Mouse (Mus musculus): Measurements from ENCODE around the gene Caprin1. TPM values are rescaled to one million over a fixed set of nuclear protein-coding genes. Genes with fewer than 3 reads are reported as not detected.

The Caprin1 gene
- polyA plus RNA-seq, 1 experiment, result 81.6 TPM

DNA sequence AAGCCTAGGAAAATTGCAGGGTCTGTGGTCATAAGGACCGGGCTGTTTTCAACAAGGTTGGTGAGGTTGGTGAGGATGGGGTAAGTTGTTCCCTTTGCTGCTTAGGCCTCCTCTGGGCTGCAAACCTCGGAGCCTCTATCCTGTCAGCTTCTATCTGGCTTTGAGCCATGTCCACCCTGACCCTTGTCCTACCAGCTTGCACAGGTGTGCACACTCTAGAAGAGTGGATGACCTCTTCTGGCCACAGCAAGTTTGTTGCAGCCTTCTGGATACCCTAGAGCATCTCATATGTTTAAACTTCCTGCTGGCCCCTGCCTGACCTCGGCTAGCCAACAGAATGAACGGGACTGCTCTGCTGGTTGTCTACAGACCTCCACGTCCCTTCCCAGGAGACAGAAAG lies 35.5 kb upstream of the Caprin1 start:
- TF ChIP-seq CTCF (IDR thresholded peaks at IDR 0.05; ENCODE audit: insufficient read depth, low read length) (no peak), POLR2A (IDR thresholded peaks at IDR 0.05; ENCODE audit: borderline replicate concordance, extremely low read depth, low read depth, low read length) (no peak)
- Histone ChIP-seq H3K4me3 (replicated peaks; ENCODE audit: extremely low read depth, low read depth, low read length) (no peak overlapping the region), H3K4me1 (ENCODE audit: control insufficient read depth, insufficient read depth, low read length) (no peaks in the 10 kb centered on the region)
- no peak for DNase-seq
- WGBS, result 40% methylated on average over 5 of the region's 5 CpGs

GRCm38 (mm10) chr2:103828900-103829299 lies 31.5 kb upstream of the Caprin1 start:
- Histone ChIP-seq H3K4me3 (replicated peaks; ENCODE audit: extremely low read depth, low read depth, low read length) (no peak overlapping the region), H3K4me1 (ENCODE audit: control insufficient read depth, insufficient read depth, low read length) (no peaks in the 10 kb centered on the region)
- no peak for TF ChIP-seq POLR2A (IDR thresholded peaks at IDR 0.05; ENCODE audit: borderline replicate concordance, extremely low read depth, low read depth, low read length)
- TF ChIP-seq CTCF (IDR thresholded peaks at IDR 0.05; ENCODE audit: insufficient read depth, low read length), result no peak
- DNase-seq, result no peak

DNA sequence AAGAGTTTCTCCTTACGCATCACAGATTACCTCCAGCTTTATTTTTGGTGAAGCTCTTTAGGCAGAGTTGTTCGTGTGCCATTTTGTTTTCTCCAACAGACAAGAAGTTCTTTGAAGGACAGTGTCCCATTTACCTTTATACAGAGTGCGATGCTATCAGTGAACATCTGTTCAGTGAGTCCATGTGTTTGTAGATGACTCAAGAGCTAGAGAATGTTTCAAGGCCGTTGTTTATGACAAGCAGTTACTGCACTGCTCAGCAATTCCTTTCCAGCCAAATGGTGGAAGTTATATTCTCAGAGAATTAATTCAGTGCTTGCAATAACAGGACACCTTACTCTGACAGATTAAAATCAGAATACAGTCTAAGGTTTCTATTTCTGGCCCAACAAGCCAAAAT lies 27.5 kb upstream of the Caprin1 start:
- H3K4me1 ChIP-seq (ENCODE audit: control insufficient read depth, insufficient read depth, low read length), result no peaks in the 10 kb centered on the region
- WGBS, result 65% methylated on average over 4 of the region's 4 CpGs

DNA sequence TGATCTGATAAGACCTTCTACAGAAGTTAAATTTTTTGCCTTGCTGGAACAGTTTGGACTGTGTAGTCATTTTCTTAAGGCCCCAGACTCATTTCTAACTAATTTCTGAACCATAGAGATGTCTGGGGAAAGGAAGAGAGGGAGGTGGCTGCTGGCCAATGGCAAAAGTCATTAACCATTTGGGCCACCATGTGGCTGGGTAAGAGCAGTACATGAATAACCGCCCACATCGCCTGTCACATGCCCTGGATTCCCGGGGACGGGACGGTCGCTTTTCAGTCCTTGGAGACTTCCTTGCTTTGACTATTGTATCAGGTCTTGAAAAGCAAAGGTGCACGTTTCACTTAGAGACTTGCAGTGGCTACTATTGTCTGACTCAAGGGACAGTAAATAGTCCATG lies 25.1 kb upstream of the Caprin1 start:
- TF ChIP-seq POLR2A (IDR thresholded peaks at IDR 0.05; ENCODE audit: borderline replicate concordance, extremely low read depth, low read depth, low read length), result no peak
- TF ChIP-seq CTCF (IDR thresholded peaks at IDR 0.05; ENCODE audit: insufficient read depth, low read length), result no peak
- WGBS, result 63% methylated on average over 7 of the region's 7 CpGs
- Histone ChIP-seq H3K4me3 (replicated peaks; ENCODE audit: extremely low read depth, low read depth, low read length) (no peak overlapping the region), H3K4me1 (ENCODE audit: control insufficient read depth, insufficient read depth, low read length) (no peaks in the 10 kb centered on the region)
- DNase-seq, result no peak

More for the DNA sequence above, 27.5 kb upstream of the Caprin1 start:
- TF ChIP-seq POLR2A (IDR thresholded peaks at IDR 0.05; ENCODE audit: borderline replicate concordance, extremely low read depth, low read depth, low read length) (no peak), CTCF (IDR thresholded peaks at IDR 0.05; ENCODE audit: insufficient read depth, low read length) (no peak)
- no peak overlapping the region for H3K4me3 ChIP-seq (replicated peaks; ENCODE audit: extremely low read depth, low read depth, low read length)
- DNase-seq, result no peak

DNA sequence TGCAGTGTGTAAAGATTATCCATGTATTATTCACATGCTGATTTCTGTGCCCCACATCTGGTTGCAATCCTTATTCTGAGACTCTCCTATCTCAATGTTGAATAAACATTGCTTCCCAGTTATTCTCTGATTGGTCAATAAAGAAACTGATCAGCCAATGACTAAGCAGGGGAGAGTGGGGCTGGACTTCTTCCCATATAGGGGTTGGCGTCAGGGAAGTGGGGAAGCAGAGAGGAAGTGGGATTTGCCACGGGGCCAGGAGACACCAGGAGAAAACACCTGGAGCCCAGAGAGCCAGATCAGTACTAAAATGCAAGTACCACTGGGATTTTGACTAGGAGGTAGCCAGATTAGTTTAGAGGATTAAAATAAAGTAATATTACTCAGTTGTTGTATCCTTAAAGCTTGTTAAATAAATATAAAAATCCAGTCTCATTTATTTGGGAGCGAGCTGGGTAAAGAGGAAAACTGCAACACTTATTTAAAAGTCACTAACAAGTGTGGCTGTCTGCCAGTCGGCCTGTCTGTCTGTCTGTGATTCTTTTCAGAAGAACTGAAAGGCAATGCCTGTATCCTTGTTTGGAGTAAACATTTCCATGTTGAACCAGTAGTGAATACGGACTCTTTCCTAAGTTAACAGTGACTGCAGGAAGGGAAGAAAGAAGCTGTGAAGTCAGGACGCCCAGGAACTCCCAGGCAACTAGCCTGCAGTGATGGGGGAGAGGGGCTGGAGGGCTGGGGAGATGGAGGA lies 19.9 kb upstream of the Caprin1 start:
- DNase-seq, result no peak
- H3K4me1 ChIP-seq (ENCODE audit: control insufficient read depth, insufficient read depth, low read length), result no peaks in the 10 kb centered on the region
- no peak for TF ChIP-seq CTCF (IDR thresholded peaks at IDR 0.05; ENCODE audit: insufficient read depth, low read length)
- no peak for TF ChIP-seq POLR2A (IDR thresholded peaks at IDR 0.05; ENCODE audit: borderline replicate concordance, extremely low read depth, low read depth, low read length)
- 18% methylated on average over 6 of the region's 6 CpGs for WGBS
- no peak overlapping the region for H3K4me3 ChIP-seq (replicated peaks; ENCODE audit: extremely low read depth, low read depth, low read length)

- no peak for TF ChIP-seq POLR2A (IDR thresholded peaks at IDR 0.05; ENCODE audit: borderline replicate concordance, extremely low read depth, low read depth, low read length)
- Histone ChIP-seq H3K4me3 (replicated peaks; ENCODE audit: extremely low read depth, low read depth, low read length) (no peak overlapping the region), H3K4me1 (ENCODE audit: control insufficient read depth, insufficient read depth, low read length) (no peaks in the 10 kb centered on the region)
- no peak for DNase-seq
- 77% methylated on average over 3 of the region's 3 CpGs for WGBS
Observed at GRCm38 (mm10) chr2:103815976-103816375, 18.5 kb upstream of the Caprin1 start.

- WGBS, result 63% methylated on average over 5 of the region's 5 CpGs
- TF ChIP-seq POLR2A (IDR thresholded peaks at IDR 0.05; ENCODE audit: borderline replicate concordance, extremely low read depth, low read depth, low read length) (no peak), CTCF (IDR thresholded peaks at IDR 0.05; ENCODE audit: insufficient read depth, low read length) (no peak)
- no peak overlapping the region for H3K4me3 ChIP-seq (replicated peaks; ENCODE audit: extremely low read depth, low read depth, low read length)
- H3K4me1 ChIP-seq (ENCODE audit: control insufficient read depth, insufficient read depth, low read length), result no peaks in the 10 kb centered on the region
- no peak for DNase-seq
Observed at GRCm38 (mm10) chr2:103811465-103812191, 14.2 kb upstream of the Caprin1 start.

DNA sequence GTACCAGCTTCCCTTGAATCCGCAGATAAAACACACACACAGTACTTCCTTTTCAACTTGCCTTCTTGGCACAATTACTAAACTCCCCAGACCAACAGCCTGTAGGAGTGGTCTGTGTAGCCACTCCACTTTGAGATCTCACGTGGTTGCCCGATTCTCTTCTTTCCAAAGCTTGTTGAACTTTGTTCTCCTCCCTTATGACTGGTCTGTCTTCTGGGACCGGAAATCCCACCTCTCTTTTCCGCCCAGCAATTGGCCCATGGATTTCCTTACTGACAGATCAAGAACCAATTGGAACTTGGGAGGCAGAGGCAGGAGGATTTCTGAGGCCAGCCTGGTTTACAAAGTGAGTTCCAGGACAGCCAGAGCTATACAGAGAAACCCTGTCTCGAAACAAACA lies 13.0 kb upstream of the Caprin1 start:
- H3K4me3 ChIP-seq (replicated peaks; ENCODE audit: extremely low read depth, low read depth, low read length), result no peak overlapping the region
- TF ChIP-seq CTCF (IDR thresholded peaks at IDR 0.05; ENCODE audit: insufficient read depth, low read length), result no peak
- no peak for TF ChIP-seq POLR2A (IDR thresholded peaks at IDR 0.05; ENCODE audit: borderline replicate concordance, extremely low read depth, low read depth, low read length)
- no peak for DNase-seq
- H3K4me1 ChIP-seq (ENCODE audit: control insufficient read depth, insufficient read depth, low read length), result no peaks in the 10 kb centered on the region
- WGBS, result 67% methylated on average over 6 of the region's 6 CpGs

GRCm38 (mm10) chr2:103808466-103808865 lies 11.0 kb upstream of the Caprin1 start:
- TF ChIP-seq POLR2A (IDR thresholded peaks at IDR 0.05; ENCODE audit: borderline replicate concordance, extremely low read depth, low read depth, low read length) (no peak), CTCF (IDR thresholded peaks at IDR 0.05; ENCODE audit: insufficient read depth, low read length) (no peak)
- DNase-seq, result no peak

More at GRCm38 (mm10) chr2:103808466-103808865, 11.0 kb upstream of the Caprin1 start:
- Histone ChIP-seq H3K4me3 (replicated peaks; ENCODE audit: extremely low read depth, low read depth, low read length) (no peak overlapping the region), H3K4me1 (ENCODE audit: control insufficient read depth, insufficient read depth, low read length) (no peaks in the 10 kb centered on the region)

Data from lung, adult 2 months (tissue).